Mouse (Mus musculus) lung, postnatal 36 days (tissue): ENCODE measurements around the gene Slfn5.
"Not testable (repeated sequence)": the region's sequence is repeated elsewhere in the genome, so short reads cannot be mapped to it uniquely, and the experiment has no call there.

ENCODE experiments used
- DNase-seq: peaks from one replicate; pipeline ENCODE4 v3.0.0; 2022; ENCODE audit warnings: mixed read lengths

The Slfn5 gene

GRCm38 (mm10) chr11:82950736-82951481 is at the start of gene Slfn5:
Gene Slfn5 (plus strand): TSS chr11:82951349.
- peak; percentile 75 for DNase-seq

GRCm38 (mm10) chr11:82901606-82902310 is 49.4 kb upstream of the Slfn5 start:
- no peak for DNase-seq

GRCm38 (mm10) chr11:82904952-82905351 is 46.2 kb upstream of the Slfn5 start:
- no peak for DNase-seq

GRCm38 (mm10) chr11:82905816-82906215 is 45.3 kb upstream of the Slfn5 start:
- DNase-seq = no peak

GRCm38 (mm10) chr11:82907651-82908607 is 43.2 kb upstream of the Slfn5 start, which contains the start of gene Nle1:
Gene Nle1 (minus strand): TSS chr11:82908411.
- peak; percentile 94 for DNase-seq

- DNase-seq = no peak
These were observed 42.5 kb upstream of the Slfn5 start for GRCm38 (mm10) chr11:82908608-82908989.

GRCm38 (mm10) chr11:82910250-82910649 is 40.9 kb upstream of the Slfn5 start, which contains the start of gene Unc45b:
Gene Unc45b (plus strand): TSS chr11:82910550.
- no peak for DNase-seq

- DNase-seq = no peak
These were observed 40.3 kb upstream of the Slfn5 start for GRCm38 (mm10) chr11:82910679-82911389.

GRCm38 (mm10) chr11:82914711-82915352 is 36.3 kb upstream of the Slfn5 start:
- peak; percentile 82 for DNase-seq

- DNase-seq = no peak
These were observed 30.4 kb upstream of the Slfn5 start for GRCm38 (mm10) chr11:82920768-82921167.

- no peak for DNase-seq
These were observed 29.5 kb upstream of the Slfn5 start for GRCm38 (mm10) chr11:82921691-82922090.

GRCm38 (mm10) chr11:82923910-82924309 is 27.2 kb upstream of the Slfn5 start:
- DNase-seq = not testable (repeated sequence)

- DNase-seq = no peak
These were observed 22.1 kb upstream of the Slfn5 start for GRCm38 (mm10) chr11:82928897-82929632.

GRCm38 (mm10) chr11:82929633-82929950 is 21.6 kb upstream of the Slfn5 start:
- DNase-seq = no peak

- DNase-seq = not testable (repeated sequence)
These were observed 20.7 kb upstream of the Slfn5 start for GRCm38 (mm10) chr11:82930391-82930955.

- DNase-seq = not testable (repeated sequence)
These were observed 20.0 kb upstream of the Slfn5 start for GRCm38 (mm10) chr11:82931161-82931560.

GRCm38 (mm10) chr11:82931671-82932450 is 19.3 kb upstream of the Slfn5 start:
- DNase-seq = not testable (repeated sequence)

- DNase-seq = no peak
These were observed 18.0 kb upstream of the Slfn5 start for GRCm38 (mm10) chr11:82933186-82933585.

GRCm38 (mm10) chr11:82943336-82943735 is 7.8 kb upstream of the Slfn5 start:
- no peak for DNase-seq

- no peak for DNase-seq
These were observed 5.5 kb upstream of the Slfn5 start for GRCm38 (mm10) chr11:82945636-82946035.
